Mouse (Mus musculus): ENCODE measurements around the gene Pigv.

Gene Pigv

GRCm38 (mm10) chr4:133645680-133646079 lies 26.8 kb downstream of the Pigv start:
- DNase-seq (ENCODE audit: low read depth) = no peak

DNA sequence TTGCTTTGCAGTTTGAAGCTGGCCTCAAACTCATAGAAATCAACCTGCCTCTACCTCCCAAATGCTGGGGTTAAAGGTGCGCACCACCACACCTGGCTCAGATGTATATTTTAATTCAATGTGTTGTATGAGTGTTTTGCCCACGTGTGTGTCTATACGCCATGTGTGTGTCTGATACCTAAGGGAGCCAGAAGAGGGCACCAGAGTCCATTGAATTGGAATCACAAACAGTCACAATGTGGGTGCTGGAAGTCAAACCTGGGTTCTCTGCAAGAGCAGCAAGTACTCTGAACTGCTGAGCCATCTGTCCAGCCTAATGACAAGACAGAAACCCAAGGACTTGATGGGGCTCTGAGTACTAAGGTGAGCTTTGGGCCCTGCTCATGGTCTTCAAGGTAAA lies 27.3 kb downstream of the Pigv start:
- DNase-seq (ENCODE audit: low read depth) = peak; percentile 44

- no peak for DNase-seq (ENCODE audit: low read depth)
Observed at GRCm38 (mm10) chr4:133634043-133634410, 38.4 kb downstream of the Pigv start.

DNA sequence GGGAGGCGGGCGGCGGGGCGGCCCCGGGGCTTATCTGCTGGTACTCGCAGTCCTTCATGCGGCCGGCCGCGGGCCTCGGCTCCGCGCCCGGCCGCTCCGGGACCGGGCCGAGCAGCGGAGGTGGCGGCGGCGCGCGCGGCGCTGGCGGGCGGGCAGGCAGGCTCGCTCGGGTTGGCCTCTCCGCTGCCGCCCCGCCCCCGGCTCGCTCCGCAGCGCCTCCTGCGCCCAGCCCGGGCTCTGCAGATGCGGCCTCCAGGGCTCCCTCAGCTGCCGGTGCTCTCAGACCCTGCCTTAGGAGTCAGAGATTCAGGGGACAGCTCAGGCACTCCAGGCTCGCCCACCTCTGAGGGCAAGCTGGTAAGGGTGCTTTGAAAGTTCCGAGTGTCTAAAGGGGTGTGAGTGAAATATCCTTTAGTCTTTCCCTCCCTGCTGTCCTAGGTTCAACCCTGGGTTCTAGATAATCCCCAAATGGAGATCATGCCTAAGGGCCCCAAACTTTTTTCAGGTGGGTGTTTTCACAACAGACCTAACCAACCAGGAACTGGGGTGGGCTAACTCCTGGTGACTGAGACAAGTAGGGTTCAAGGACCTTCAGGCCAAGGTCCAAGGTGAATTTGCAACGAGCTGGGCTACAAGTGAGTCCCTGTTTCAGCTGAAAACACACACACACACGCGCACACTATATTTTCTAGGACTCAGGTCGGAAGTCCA lies 39.0 kb downstream of the Pigv start:
- DNase-seq (ENCODE audit: low read depth) = peak; percentile 91

GRCm38 (mm10) chr4:133632483-133633327 lies 39.7 kb downstream of the Pigv start:
- DNase-seq (ENCODE audit: low read depth) = peak; percentile 67

DNA sequence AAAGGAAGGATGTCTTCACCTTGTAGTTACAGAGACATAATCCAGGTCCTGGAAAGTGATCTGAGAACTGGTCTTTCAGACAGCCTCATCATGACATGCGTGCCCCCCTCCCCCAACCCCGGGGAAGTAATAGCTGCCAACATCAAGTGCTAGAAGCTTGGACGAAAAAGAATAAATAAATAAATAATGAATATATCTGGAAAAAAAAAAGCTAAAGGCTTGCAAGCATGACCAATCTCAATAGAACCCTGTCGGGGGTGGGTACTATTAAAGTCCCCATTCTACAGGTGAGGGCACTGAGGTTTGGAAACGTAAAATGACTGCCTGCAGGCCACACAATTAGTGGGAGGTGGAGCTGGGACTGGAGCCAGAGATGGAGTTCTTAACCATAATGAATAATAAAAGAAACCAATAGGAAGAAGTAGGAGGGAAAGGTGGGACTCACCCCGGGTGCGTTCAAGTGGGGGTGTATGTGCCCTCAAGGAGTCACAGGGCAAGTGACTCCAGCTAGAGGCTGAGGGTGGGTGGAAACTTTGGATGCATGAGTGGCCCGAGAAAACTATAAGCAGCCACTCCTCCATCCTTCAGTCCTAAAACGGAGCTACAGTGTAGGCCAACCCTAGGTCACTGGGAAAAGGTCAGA lies 40.6 kb downstream of the Pigv start:
- peak; percentile 70 for DNase-seq (ENCODE audit: low read depth)

DNA sequence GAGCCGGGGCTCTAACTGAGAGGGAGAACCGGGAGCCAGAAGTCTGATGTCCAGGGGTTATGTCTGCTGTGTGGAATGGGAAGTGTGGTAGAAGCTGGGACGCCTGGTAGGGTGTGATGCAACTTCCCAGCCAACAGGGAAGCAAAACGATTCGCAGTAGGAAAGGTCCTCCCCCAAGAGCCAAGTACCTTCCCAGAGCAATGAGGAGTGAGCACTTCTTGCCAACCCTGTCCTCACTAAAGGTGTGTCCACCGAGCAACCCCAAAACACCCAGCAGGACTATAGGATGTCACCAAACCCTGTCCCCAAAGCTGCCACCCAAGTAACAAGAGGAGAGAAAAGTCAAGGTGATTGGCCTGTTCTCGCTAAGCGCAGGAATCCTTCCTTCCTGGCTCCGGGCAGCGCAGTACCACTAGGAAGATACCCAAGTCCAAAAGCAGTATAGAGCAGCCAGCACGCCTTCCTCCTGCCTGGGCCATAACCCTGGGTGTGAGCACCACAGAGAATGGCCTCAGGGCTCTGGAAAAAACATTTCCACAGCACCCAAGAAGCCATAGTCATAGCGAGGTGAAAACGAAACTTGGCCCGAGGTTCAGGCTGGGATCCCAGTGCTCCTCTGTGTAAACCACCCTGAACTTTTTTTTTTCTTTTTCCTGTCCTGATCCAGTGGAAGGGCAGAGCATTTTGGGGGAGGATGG lies 41.2 kb downstream of the Pigv start:
- DNase-seq (ENCODE audit: low read depth) = peak; percentile 82

- peak; percentile 49 for DNase-seq (ENCODE audit: low read depth)
Observed at GRCm38 (mm10) chr4:133630326-133630920, 42.0 kb downstream of the Pigv start.

DNA sequence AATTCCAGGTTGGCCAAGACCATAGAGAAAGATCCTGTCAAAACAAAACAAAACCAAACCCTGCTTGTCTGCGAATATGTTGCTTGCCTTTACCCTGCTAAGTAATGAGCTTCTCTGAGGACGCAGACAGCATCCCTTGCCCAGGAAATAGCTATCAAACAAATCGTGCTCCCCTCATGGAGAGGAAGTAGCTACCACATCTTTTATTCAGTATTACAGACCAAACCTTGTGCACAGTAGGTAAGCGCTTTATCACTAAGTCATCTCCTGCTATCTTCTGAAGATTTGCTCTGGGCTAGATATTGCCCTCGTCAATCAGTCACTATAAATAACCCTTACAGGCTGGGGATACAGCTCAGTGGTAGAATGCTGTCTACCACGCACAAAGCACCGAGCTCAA lies 43.3 kb downstream of the Pigv start:
- peak; percentile 78 for DNase-seq (ENCODE audit: low read depth)

DNA sequence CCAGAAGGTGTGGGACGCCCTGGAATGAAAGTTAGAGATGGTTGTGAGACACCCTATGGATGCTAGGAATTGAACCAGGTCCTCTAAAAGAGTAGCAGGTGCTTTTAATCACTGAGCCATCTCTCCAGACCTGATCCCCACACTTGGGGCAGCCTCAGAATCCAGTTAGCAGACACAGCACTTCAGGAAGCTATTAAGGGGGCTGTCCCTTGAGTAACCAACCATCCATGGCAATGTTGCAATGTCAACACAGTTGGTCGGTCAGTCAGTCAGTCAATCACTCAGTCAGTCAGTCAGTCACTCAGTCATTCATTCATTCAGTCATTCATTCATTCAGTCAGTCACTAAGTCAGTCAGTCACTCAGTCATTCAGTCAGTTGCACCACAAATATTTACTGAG lies 43.9 kb downstream of the Pigv start:
- peak; percentile 54 for DNase-seq (ENCODE audit: low read depth)

GRCm38 (mm10) chr4:133627039-133627438 lies 45.4 kb downstream of the Pigv start:
- no peak for DNase-seq (ENCODE audit: low read depth)

GRCm38 (mm10) chr4:133626621-133627020 lies 45.8 kb downstream of the Pigv start:
- DNase-seq (ENCODE audit: low read depth) = no peak

DNA sequence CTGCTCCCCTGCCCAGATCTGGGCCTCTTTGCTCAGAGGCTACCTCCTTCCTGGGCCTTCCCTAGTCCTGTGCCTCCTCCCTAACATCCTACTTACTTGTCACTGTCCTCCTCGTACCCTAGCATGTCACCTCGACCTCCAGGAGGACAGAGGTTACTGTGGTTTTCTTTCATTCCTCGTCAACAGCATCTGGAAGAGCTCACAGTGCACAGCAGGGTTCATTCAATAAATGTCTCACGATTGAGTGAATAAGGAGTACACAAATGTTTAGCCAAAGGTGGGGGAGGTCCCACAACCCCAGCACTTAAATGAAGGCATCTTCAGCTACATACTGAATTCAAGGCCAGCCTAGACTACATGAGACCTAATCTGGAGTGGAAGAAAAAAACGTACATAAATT lies 46.2 kb downstream of the Pigv start:
- DNase-seq (ENCODE audit: low read depth) = no peak

DNA sequence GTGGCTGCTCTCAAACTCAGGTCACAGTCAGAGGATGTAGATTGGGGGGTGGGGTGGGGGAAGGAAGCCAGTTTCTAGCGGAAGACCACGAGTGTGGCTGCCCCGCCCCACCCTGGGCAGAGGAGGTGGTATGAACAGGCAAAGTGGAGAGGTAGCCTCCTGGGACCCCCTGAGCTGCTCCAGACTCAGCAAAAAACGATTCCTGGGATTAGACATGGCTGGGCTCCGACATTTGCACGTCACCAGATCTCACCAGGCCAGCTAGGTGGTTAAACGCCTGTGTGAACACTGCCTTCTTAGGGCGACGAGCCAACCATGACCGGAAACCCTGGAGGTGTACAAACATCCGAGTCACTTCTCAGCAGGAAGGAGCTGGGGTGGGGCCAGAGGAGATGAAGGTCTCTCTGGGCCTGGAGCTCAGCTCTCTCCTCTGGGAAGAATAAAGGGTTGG lies 46.8 kb downstream of the Pigv start:
- peak; percentile 93 for DNase-seq (ENCODE audit: low read depth)

- peak; percentile 72 for DNase-seq (ENCODE audit: low read depth)
Observed at GRCm38 (mm10) chr4:133624830-133625229, 47.6 kb downstream of the Pigv start.

DNA sequence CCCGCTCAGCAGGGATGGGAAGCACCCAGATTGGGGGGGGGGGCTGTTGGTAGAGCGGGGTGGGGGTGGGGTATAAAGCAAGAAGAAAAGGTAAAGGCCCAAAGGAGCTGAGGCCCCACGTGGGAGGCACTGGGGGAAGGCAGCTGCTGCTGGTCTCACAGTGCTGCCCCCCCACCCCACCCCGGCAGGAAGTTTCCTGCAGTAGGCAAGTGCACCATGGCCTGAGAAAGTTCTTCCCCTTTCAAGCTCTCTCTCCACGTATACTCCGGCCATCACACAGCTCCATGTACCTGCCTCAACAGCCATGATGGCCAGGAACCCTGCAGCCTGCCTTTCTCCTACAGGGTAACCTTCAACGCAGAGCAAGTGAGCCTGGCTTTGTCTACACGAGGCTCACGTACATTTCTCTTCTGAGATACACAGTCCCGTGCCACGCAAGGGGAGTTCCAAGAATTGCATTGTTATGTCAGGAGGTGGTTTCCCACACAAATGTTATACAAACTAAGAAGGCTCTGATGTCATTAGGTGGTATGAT lies 50.2 kb downstream of the Pigv start:
- DNase-seq (ENCODE audit: low read depth) = peak; percentile 95

- DNase-seq (ENCODE audit: low read depth) = peak; percentile 92
Observed at GRCm38 (mm10) chr4:133620668-133621067, 51.8 kb downstream of the Pigv start.

GRCm38 (mm10) chr4:133619473-133620136 lies 52.8 kb downstream of the Pigv start:
- peak; percentile 82 for DNase-seq (ENCODE audit: low read depth)

GRCm38 (mm10) chr4:133617936-133618335 lies 54.5 kb downstream of the Pigv start:
- no peak for DNase-seq (ENCODE audit: low read depth)

DNA sequence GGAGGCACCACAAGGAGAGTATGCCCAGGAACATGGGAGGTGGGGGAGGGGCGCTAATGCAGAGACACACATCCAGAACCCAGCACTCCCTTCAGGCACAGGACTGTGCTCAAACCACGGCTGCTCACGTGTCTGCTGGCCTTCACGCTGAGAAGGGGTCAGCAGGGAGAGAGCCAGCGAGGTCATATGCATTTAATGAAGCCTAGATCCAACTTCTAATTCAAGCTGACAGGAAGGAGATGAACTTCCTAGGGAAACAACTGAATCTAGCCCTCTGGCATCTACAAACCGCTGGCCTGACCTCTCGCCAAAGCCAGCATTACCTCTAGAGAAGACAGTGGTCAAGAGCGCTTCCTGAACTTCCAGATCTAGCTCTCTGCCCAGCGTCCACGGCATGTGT lies 57.0 kb downstream of the Pigv start:
- no peak for DNase-seq (ENCODE audit: low read depth)

GRCm38 (mm10) chr4:133614274-133614761 lies 58.1 kb downstream of the Pigv start:
- no peak for DNase-seq (ENCODE audit: low read depth)
